Mouse (Mus musculus) skeletal muscle tissue, adult 2 months (tissue): Measurements from ENCODE around the gene Slc10a1.

Experiments used
- DNase-seq: peaks from one replicate; pipeline ENCODE4 v3.0.0-alpha.2; 2012; ENCODE audit warnings: low read depth, low spot score

Gene Slc10a1

GRCm38 (mm10) chr12:80930141-80930540 is 38.4 kb downstream of the Slc10a1 start:
- no peak for DNase-seq

GRCm38 (mm10) chr12:80928881-80929280 is 39.6 kb downstream of the Slc10a1 start:
- DNase-seq = no peak

GRCm38 (mm10) chr12:80927518-80927917 is 41.0 kb downstream of the Slc10a1 start:
- DNase-seq = no peak

GRCm38 (mm10) chr12:80926550-80926949 is 42.0 kb downstream of the Slc10a1 start:
- DNase-seq = no peak

DNA sequence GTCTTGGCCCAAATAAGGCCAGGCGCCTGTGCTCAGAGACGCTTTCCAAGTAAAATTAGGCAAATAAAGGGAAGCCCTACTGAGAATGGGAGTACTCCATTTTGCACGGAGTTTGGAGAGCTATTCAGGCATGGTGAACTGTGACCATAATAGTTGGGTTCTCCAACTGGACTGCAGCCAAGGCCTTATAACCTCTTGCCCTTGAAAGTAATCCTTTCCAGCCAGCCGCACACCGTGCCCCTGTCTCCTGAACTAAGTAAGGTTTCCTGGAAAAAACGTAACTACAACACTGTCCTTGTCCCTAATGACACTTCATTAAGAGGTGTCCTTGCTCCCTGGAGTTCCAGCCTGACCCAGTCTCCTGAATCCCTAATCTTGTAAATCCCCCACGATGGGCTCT is 42.6 kb downstream of the Slc10a1 start:
- no peak for DNase-seq

DNA sequence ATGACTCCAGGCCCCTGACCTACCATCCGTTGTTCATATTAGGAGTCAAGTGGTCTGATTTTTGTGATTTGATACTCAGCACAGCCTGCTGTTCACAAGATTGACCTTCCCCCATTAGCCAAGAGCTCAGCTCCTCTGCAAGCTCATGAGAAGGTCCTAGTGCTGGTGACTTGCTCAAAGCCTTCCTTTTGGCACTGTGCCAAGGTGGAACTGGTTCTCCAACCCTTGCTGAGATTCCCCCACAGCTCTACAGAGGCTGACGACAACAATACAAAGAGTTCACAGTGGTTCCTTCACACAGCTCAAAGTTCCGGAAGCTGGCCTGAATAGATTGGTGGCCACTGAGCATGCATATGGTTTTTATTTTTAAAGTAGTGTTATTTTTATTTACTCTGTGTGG is 44.3 kb downstream of the Slc10a1 start:
- no peak for DNase-seq

GRCm38 (mm10) chr12:80923602-80924001 is 44.9 kb downstream of the Slc10a1 start:
- no peak for DNase-seq

DNA sequence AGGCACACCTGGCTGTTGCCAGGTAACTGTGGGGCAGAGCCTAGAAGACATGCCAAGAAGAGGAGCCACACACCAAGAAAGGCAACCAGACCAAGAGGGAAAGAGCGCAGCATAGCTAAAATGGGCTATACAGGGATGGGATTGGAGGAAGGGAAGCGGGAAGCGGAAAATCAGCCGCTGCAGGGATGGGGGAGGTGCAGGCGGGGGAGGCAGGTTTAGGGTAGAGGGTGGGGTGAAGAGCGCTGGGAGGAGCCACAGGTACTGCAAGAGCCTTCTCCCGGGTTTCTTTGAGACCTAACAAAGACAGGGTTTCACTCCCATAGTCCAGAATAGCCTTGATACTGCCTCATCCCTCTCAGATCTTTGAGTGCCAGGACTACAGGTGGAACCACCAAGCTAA is 45.6 kb downstream of the Slc10a1 start:
- DNase-seq = no peak

GRCm38 (mm10) chr12:80921301-80921700 is 47.2 kb downstream of the Slc10a1 start:
- no peak for DNase-seq

DNA sequence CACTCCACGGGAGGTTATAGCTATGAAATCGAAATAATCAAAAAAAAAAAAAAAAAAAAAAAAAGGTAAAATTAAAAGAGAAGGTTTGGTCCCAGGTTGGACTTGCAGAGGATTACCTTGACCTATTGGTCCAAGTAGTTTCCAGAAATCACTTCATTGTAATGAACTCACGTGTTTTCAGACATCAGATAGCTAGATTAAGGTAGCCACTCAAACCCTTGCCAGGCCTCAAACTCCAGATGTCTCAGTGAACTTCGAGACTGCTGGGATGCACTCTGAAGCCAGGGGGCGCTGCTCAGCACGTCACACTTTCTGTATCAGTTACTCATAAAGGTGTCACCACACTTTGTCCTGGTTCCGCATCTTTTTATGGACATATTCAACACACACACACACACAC is 50.7 kb downstream of the Slc10a1 start:
- no peak for DNase-seq

DNA sequence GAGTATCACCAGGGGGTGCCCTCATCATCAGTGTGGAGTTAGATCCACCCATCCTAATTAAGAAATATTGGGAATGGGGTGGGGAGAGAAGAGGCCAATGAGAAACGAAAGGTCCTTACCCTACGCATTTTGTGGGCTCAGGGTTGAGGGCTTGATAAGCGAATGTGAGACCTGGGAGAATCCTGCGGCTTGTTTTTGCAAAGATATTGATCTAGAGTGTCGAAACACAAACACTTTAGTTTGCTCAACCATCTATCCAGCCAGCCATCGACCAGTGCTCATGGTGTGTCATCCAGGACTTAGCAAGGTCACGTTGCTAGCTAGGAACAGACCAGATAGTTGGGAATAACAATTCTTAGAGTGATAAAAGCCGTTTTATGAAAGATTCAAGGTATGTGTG is 58.9 kb downstream of the Slc10a1 start:
- DNase-seq = no peak
